Mouse (Mus musculus) C2C12 (cell line): ENCODE results near the gene Gm20388. TPM values are rescaled to one million over a fixed set of nuclear protein-coding genes. Genes with fewer than 3 reads are reported as not detected.

Experiments
- H3K27me3 ChIP-seq: one replicate; pipeline ENCODE4 v1.6.1; 2011; ENCODE audit not compliant: control insufficient read depth, insufficient read depth, insufficient read length
- H3K36me3 ChIP-seq: one replicate; pipeline ENCODE4 v1.6.1; 2011; ENCODE audit not compliant: control insufficient read depth, insufficient read depth
- H3K4me3 ChIP-seq: one replicate; pipeline ENCODE4 v1.5.1; 2011; ENCODE audit warnings: mild to moderate bottlenecking, control low read depth; ENCODE audit not compliant: poor library complexity, insufficient read depth, severe bottlenecking
- H3K79me2 ChIP-seq: one replicate; pipeline ENCODE4 v1.6.1; 2011; ENCODE audit not compliant: control insufficient read depth, insufficient read depth
- H3K79me3 ChIP-seq: one replicate; pipeline ENCODE4 v1.6.1; 2011; ENCODE audit warnings: low read depth, control low read depth
- H3ac ChIP-seq: one replicate; pipeline ENCODE3; 2011; ENCODE audit warnings: low read depth; ENCODE audit not compliant: control insufficient read depth, insufficient read length
- CEBPB ChIP-seq: IDR thresholded peaks from one replicate; pipeline ENCODE4 v1.6.1; 2011; ENCODE audit warnings: low read depth, mild to moderate bottlenecking, control low read depth, moderate library complexity
- CTCF ChIP-seq: IDR thresholded peaks from one replicate; pipeline ENCODE4 v1.5.1; 2011; ENCODE audit not compliant: control insufficient read depth, insufficient read depth, insufficient read length
- FOSL1 ChIP-seq: IDR thresholded peaks from one replicate; pipeline ENCODE4 v1.8.0; 2011; ENCODE audit warnings: mild to moderate bottlenecking, low read length; ENCODE audit not compliant: poor library complexity, insufficient read depth, severe bottlenecking
- MAX ChIP-seq: IDR thresholded peaks from one replicate; pipeline ENCODE4 v1.6.1; 2011; ENCODE audit warnings: mild to moderate bottlenecking, control low read depth
- MYOD1 ChIP-seq: IDR thresholded peaks from one replicate; pipeline ENCODE4 v1.6.1; 2011; ENCODE audit warnings: low read depth; ENCODE audit not compliant: control insufficient read depth, insufficient read length
- MYOG ChIP-seq: IDR thresholded peaks from one replicate; pipeline ENCODE4 v1.6.1; 2011; ENCODE audit not compliant: control insufficient read depth, insufficient read length; ENCODE audit errors: extremely low read depth
- USF1 ChIP-seq: IDR thresholded peaks from one replicate; pipeline ENCODE4 v1.6.1; 2011; ENCODE audit warnings: low read depth, mild to moderate bottlenecking, control low read depth, moderate library complexity
- polyA plus RNA-seq: library from polyadenylated mRNA; unstranded; fragments of >200 nt; fragmentation: generic; extraction: Trizol; gene quantifications from one replicate; pipeline ENCODE4 v1.2.1, GENCODE M21; 2012; ENCODE audit warnings: missing spikeins

Gene Gm20388
- polyA plus RNA-seq, 1 experiment = 15.0 TPM

- Histone ChIP-seq H3K27me3 (no peaks in the 10 kb centered on the region), H3K4me3 (no peak overlapping the region), H3K79me2 (no peaks in the 10 kb centered on the region), H3ac (no peak overlapping the region), H3K79me3 (no peaks in the 10 kb centered on the region), H3K36me3 (no peaks in the 10 kb centered on the region)
- TF ChIP-seq MYOD1 (no peak), CTCF (no peak), MAX (no peak), MYOG (no peak), FOSL1 (no peak), USF1 (no peak), CEBPB (no peak)
These were observed 2305.8 kb downstream of the Gm20388 start for GRCm38 (mm10) chr8:122216433-122216832.

DNA sequence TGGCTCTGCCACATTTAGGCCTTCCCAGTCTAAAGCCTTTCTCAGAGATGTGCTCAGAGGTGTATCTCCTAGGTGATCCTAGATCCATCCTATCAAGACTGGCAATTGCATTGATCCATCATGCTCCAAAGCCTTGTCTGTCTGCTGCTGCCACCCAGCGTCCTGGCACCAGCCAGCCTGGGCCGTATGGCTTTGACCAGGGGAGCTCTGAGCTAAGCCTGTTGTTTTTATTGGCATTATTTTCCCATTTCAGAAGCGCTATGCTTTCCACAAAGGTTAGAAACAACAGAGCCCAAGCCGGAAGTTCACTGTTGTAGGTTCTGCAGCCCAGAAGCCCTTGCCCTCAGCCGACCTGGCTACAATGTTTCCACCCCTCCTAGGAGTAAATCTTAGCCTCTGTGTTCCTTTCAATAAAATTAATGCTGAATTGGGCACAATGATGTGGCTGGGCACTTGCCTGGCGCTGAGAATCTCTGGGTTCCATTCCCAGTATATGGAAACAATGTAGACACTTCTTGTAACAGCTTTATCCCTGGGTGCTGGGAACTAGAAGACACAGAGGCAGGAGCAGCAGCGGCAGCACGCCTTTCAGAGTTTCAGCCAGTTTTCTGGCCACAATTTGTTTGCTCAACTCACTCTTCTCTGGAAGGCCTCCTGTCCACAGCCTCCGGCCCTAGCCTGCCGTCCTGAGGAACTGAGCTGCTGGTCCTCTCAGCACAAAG, 2307.0 kb downstream of the Gm20388 start:
- H3K27me3 ChIP-seq = no peaks in the 10 kb centered on the region
- H3K36me3 ChIP-seq = no peaks in the 10 kb centered on the region
- TF ChIP-seq CTCF = no peak
- no peak for TF ChIP-seq MYOD1
- no peak for TF ChIP-seq USF1
- no peak for TF ChIP-seq FOSL1
- no peak for TF ChIP-seq MYOG
- TF ChIP-seq MAX = no peak
- TF ChIP-seq CEBPB = no peak
- H3K79me2 ChIP-seq = no peaks in the 10 kb centered on the region
- no peak overlapping the region for H3K4me3 ChIP-seq
- no peaks in the 10 kb centered on the region for H3K79me3 ChIP-seq
- no peak overlapping the region for H3ac ChIP-seq

DNA sequence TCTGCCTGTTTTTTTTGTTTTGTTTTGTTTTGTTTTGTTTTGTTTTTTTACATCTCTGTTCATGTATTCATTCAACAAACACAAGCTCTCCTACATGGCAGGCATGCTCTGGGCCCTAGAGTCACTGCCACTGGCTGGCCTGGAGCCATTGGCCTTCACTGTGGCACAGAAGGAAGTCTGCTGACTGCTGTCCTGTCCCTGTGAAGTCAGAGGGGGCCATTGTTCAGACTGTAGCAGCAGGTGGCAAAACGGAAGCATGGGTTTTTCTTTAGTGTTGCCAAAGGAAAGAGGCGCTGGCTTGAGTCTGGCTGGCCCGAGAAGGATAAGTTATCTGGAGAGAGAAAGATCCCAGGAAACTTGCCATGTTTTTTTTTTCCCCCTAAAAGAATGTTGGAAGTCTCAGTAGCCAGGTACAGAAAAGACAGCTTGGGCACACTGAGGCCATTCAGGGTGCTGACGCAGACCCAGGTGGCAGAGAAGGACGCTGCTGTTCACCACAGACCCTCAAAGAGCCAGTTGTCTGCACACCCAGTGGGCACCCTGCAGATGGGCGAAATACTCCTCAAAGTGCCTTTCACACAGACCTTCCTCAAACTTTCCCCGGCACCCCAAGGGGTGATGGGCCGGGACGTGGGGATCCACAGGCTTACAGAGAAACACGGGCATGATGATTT, 2313.5 kb downstream of the Gm20388 start:
- Histone ChIP-seq H3K4me3 (no peak overlapping the region), H3ac (peak overlapping the region; percentile 8), H3K36me3 (no peaks in the 10 kb centered on the region), H3K79me2 (no peaks in the 10 kb centered on the region), H3K27me3 (no peaks in the 10 kb centered on the region), H3K79me3 (no peaks in the 10 kb centered on the region)
- TF ChIP-seq MAX (no peak), CEBPB (no peak)

GRCm38 (mm10) chr8:122224650-122225022, 2314.0 kb downstream of the Gm20388 start:
- Histone ChIP-seq H3K79me3 (no peaks in the 10 kb centered on the region), H3ac (peak overlapping the region; percentile 8), H3K27me3 (no peaks in the 10 kb centered on the region), H3K79me2 (no peaks in the 10 kb centered on the region), H3K36me3 (no peaks in the 10 kb centered on the region), H3K4me3 (no peak overlapping the region)
- TF ChIP-seq USF1 (no peak), FOSL1 (no peak), CEBPB (no peak), MAX (no peak), CTCF (no peak), MYOG (no peak), MYOD1 (no peak)

- Histone ChIP-seq H3ac (no peak overlapping the region), H3K27me3 (no peaks in the 10 kb centered on the region), H3K36me3 (no peaks in the 10 kb centered on the region), H3K79me2 (no peaks in the 10 kb centered on the region), H3K79me3 (no peaks in the 10 kb centered on the region), H3K4me3 (no peak overlapping the region)
- TF ChIP-seq MAX (peak; percentile 51), FOSL1 (no peak), CTCF (peak; percentile 62)
These were observed 2314.8 kb downstream of the Gm20388 start for GRCm38 (mm10) chr8:122225446-122225845.

GRCm38 (mm10) chr8:122227345-122227744, 2316.7 kb downstream of the Gm20388 start:
- H3K27me3 ChIP-seq = no peaks in the 10 kb centered on the region
- no peaks in the 10 kb centered on the region for H3K36me3 ChIP-seq
- H3ac ChIP-seq = no peak overlapping the region
- peaks cover 2% of the 10 kb centered on the region for H3K79me3 ChIP-seq
- H3K4me3 ChIP-seq = no peak overlapping the region
- no peak for TF ChIP-seq USF1
- peaks cover 16% of the 10 kb centered on the region for H3K79me2 ChIP-seq
